Mouse (Mus musculus): ENCODE data around the gene Gm20458. TPM values are rescaled to one million over a fixed set of nuclear protein-coding genes. Genes with fewer than 3 reads are reported as not detected.

The Gm20458 gene
- polyA plus RNA-seq, 1 experiment = 22.1 TPM

GRCm38 (mm10) chr2:164428451-164428850 lies 32.3 kb upstream of the Gm20458 start:
- TF ChIP-seq CTCF (conservative IDR thresholded peaks at IDR 0.05; ENCODE audit: insufficient read depth, insufficient read length, low read depth, low read length) (no peak), POLR2A (IDR thresholded peaks at IDR 0.05; ENCODE audit: low read depth, low read length) (no peak)
- 39% methylated on average over 5 of the region's 5 CpGs for WGBS
- Histone ChIP-seq H3K4me1 (ENCODE audit: control insufficient read depth, insufficient read depth, low read length) (peaks cover 32% of the 10 kb centered on the region), H3K36me3 (ENCODE audit: control insufficient read depth, insufficient read depth, low read length) (peaks cover 24% of the 10 kb centered on the region), H3K27ac (ENCODE audit: insufficient read depth, low read depth, low read length) (peak overlapping the region; percentile 13; the same call in 1 of the 2 replicates), H3K4me3 (ENCODE audit: insufficient read depth, low read depth, low read length) (no peak overlapping the region), H3K27me3 (replicated peaks; ENCODE audit: control insufficient read depth, insufficient read depth, low read length) (no peaks in the 10 kb centered on the region)
- DNase-seq = no peak

DNA sequence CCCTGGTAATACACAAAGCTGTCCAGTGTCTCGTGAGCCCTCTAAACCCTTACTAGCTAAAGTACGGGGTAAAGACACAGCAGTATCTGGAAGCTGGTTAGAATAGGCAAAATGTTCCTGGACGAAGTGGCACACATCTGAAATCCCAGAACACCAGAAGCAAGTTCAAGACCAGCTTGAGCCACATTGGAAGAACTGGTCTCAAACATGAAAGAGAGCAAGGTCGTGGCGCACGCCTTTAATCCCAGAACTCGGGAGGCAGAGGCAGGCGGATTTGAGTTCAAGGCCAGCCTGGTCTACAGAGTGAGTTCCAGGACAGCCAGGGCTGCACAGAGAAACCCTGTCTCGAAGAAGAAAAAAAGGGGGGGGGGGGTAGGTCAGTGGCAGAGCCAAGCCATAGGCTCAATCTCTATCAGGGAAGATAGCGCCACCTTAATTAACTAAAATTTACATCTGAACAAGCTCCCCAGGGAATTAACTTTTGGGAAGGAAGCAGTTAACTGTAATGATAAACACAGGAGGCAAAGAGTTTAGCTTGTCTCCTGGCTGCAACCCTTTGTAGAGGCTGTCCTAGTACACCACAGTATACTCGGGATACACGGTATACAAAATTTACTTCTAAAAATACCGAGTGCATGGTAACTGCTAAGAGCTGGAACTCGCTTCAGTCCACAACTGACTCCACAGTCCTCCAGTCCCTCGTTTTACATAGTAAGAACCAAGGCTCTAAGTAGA lies 30.7 kb upstream of the Gm20458 start:
- no peak for DNase-seq
- H3K36me3 ChIP-seq (ENCODE audit: control insufficient read depth, insufficient read depth, low read length) = peaks cover 16% of the 10 kb centered on the region
- WGBS = 54% methylated on average over 15 of the region's 15 CpGs
- peaks cover 48% of the 10 kb centered on the region for H3K4me1 ChIP-seq (ENCODE audit: control insufficient read depth, insufficient read depth, low read length)
- TF ChIP-seq CTCF (conservative IDR thresholded peaks at IDR 0.05; ENCODE audit: insufficient read depth, insufficient read length, low read depth, low read length) (no peak), POLR2A (IDR thresholded peaks at IDR 0.05; ENCODE audit: low read depth, low read length) (no peak)
- H3K27ac ChIP-seq (ENCODE audit: insufficient read depth, low read depth, low read length) = peak overlapping the region; percentile 87
- H3K4me3 ChIP-seq (ENCODE audit: insufficient read depth, low read depth, low read length) = no peak overlapping the region
- H3K27me3 ChIP-seq (replicated peaks; ENCODE audit: control insufficient read depth, insufficient read depth, low read length) = no peaks in the 10 kb centered on the region

GRCm38 (mm10) chr2:164430697-164431096 lies 30.1 kb upstream of the Gm20458 start:
- TF ChIP-seq POLR2A (IDR thresholded peaks at IDR 0.05; ENCODE audit: low read depth, low read length) = no peak
- 0 out of 2 replicates have a peak, but pooled peaks have one; percentile 24 for TF ChIP-seq CTCF (conservative IDR thresholded peaks at IDR 0.05; ENCODE audit: insufficient read depth, insufficient read length, low read depth, low read length)
- Histone ChIP-seq H3K4me3 (ENCODE audit: insufficient read depth, low read depth, low read length) (no peak overlapping the region), H3K27ac (ENCODE audit: insufficient read depth, low read depth, low read length) (peak overlapping the region; percentile 87), H3K4me1 (ENCODE audit: control insufficient read depth, insufficient read depth, low read length) (peaks cover 55% of the 10 kb centered on the region), H3K27me3 (replicated peaks; ENCODE audit: control insufficient read depth, insufficient read depth, low read length) (no peaks in the 10 kb centered on the region), H3K36me3 (ENCODE audit: control insufficient read depth, insufficient read depth, low read length) (peaks cover 16% of the 10 kb centered on the region)
- WGBS = 21% methylated on average over 7 of the region's 7 CpGs
- DNase-seq = peak; percentile 78

- no peak overlapping the region for H3K4me3 ChIP-seq (ENCODE audit: insufficient read depth, low read depth, low read length)
- H3K36me3 ChIP-seq (ENCODE audit: control insufficient read depth, insufficient read depth, low read length) = peaks cover 12% of the 10 kb centered on the region
- H3K4me1 ChIP-seq (ENCODE audit: control insufficient read depth, insufficient read depth, low read length) = peaks cover 54% of the 10 kb centered on the region
- WGBS = 31% methylated on average over 9 of the region's 9 CpGs
- TF ChIP-seq POLR2A (IDR thresholded peaks at IDR 0.05; ENCODE audit: low read depth, low read length) (peak; percentile 28), CTCF (conservative IDR thresholded peaks at IDR 0.05; ENCODE audit: insufficient read depth, insufficient read length, low read depth, low read length) (no peak)
- peak; percentile 89 for DNase-seq
- H3K27me3 ChIP-seq (replicated peaks; ENCODE audit: control insufficient read depth, insufficient read depth, low read length) = no peaks in the 10 kb centered on the region
- H3K27ac ChIP-seq (ENCODE audit: insufficient read depth, low read depth, low read length) = peak overlapping the region; percentile 98
These were observed 28.9 kb upstream of the Gm20458 start for GRCm38 (mm10) chr2:164431676-164432465.

DNA sequence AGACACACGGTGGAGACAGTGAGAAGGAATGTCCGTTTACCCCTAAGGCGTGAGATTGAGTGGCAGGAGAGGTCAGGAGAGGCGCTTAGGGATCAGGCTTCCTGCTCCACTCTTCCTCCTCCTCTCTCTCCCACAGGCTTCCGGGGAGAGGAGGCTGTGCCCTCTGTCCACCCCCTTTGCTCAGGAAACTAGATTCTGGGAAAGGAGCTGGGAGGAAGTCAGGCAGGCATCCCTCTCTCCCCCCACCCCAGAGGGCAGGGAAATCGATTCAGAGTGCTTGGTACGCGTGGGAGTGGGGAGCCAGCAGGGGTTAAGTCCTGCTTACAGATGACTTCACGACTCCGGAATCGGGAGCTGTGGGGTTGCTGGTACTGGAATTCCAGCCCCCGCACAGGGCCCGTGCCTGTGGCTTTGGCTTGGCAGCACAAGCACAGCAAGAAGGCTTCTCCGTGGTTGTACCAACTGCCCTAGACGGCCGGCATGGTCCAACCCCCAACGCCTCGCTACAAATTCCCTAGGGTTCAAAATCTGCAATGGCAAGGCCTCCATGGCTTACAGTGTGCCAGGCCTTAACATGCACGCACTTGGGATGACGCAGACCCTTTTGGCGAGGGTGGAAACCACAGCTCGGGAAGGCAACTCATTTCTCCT lies 28.1 kb upstream of the Gm20458 start:
- peak; percentile 78 for DNase-seq
- peak overlapping the region; percentile 98 for H3K27ac ChIP-seq (ENCODE audit: insufficient read depth, low read depth, low read length)

DNA sequence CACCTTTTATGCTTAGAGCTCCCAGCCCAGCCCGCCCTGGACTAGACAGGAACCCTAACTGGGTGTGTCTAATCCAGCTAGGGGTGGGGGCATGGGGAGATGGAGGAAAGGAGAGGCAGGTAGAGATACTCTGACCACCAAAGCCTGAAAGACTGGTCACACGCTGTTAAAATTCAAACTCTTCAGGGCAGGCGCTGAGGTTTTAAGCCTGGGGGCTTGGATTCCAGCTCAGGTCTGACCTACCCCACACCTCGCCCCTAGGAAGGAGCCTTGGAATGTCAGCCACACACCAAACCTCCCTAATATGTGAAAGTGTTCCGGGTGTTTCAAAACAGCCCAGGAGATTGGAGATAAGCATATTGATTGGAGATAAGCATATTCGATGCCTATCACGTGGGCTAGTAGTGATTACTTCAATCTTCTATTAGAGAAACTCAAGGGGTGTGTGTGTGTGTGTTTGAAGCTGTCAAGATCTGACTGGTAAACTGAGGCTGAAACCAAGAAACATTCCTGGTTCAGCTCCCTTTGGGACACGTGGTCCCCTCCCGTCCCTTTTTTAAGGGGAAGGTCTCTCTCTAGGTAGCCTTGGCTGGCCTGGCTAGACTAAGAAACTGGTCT lies 27.4 kb upstream of the Gm20458 start:
- WGBS = 37% methylated on average over 9 of the region's 9 CpGs
- Histone ChIP-seq H3K4me3 (ENCODE audit: insufficient read depth, low read depth, low read length) (peak overlapping the region; percentile 14; the same call in 1 of the 2 replicates), H3K36me3 (ENCODE audit: control insufficient read depth, insufficient read depth, low read length) (peaks cover 7% of the 10 kb centered on the region; the same call in 1 of the 2 replicates), H3K27me3 (replicated peaks; ENCODE audit: control insufficient read depth, insufficient read depth, low read length) (no peaks in the 10 kb centered on the region), H3K27ac (ENCODE audit: insufficient read depth, low read depth, low read length) (peak overlapping the region; percentile 98), H3K4me1 (ENCODE audit: control insufficient read depth, insufficient read depth, low read length) (peaks cover 56% of the 10 kb centered on the region)
- no peak for DNase-seq
- no peak for TF ChIP-seq POLR2A (IDR thresholded peaks at IDR 0.05; ENCODE audit: low read depth, low read length)
- TF ChIP-seq CTCF (conservative IDR thresholded peaks at IDR 0.05; ENCODE audit: insufficient read depth, insufficient read length, low read depth, low read length) = no peak

More for the DNA sequence above, 28.1 kb upstream of the Gm20458 start:
- Histone ChIP-seq H3K27me3 (replicated peaks; ENCODE audit: control insufficient read depth, insufficient read depth, low read length) (no peaks in the 10 kb centered on the region), H3K4me3 (ENCODE audit: insufficient read depth, low read depth, low read length) (peak overlapping the region; percentile 18), H3K36me3 (ENCODE audit: control insufficient read depth, insufficient read depth, low read length) (peaks cover 10% of the 10 kb centered on the region), H3K4me1 (ENCODE audit: control insufficient read depth, insufficient read depth, low read length) (peaks cover 54% of the 10 kb centered on the region)
- WGBS = 10% methylated on average over 22 of the region's 22 CpGs
- no peak for TF ChIP-seq CTCF (conservative IDR thresholded peaks at IDR 0.05; ENCODE audit: insufficient read depth, insufficient read length, low read depth, low read length)
- no peak for TF ChIP-seq POLR2A (IDR thresholded peaks at IDR 0.05; ENCODE audit: low read depth, low read length)

Measured in kidney, adult 2 months (tissue).